Mouse (Mus musculus) ES-E14 (cell line): ENCODE data around the gene Ccl3. TPM values are rescaled to one million over a fixed set of nuclear protein-coding genes. Genes with fewer than 3 reads are reported as not detected.

Source experiments
- DNase-seq: peaks from one replicate; pipeline ENCODE4 v3.0.0-alpha.2; 2013; ENCODE audit warnings: low read depth, low spot score
- H3K27ac ChIP-seq: 2 replicates; pipeline ENCODE4 v1.5.1; 2012; ENCODE audit warnings: low read depth, mild to moderate bottlenecking, low read length, moderate library complexity, mixed read lengths; ENCODE audit not compliant: poor library complexity, insufficient read depth, severe bottlenecking
- H3K36me3 ChIP-seq: 2 replicates; pipeline ENCODE4 v1.6.1; 2012; ENCODE audit warnings: mild to moderate bottlenecking, low read length, moderate library complexity, mixed read lengths; ENCODE audit not compliant: control insufficient read depth, poor library complexity, insufficient read depth, severe bottlenecking
- H3K4me1 ChIP-seq, 2 experiments: fragments of 150-350 bp in 1 of 2; sonication (generic) in 1 of 2; 2 replicates each; pipeline ENCODE4 v1.6.1; 2012; ENCODE audit warnings: low read length in 2 of 2, mild to moderate bottlenecking in 1 of 2, mixed read lengths in 1 of 2; ENCODE audit not compliant: control insufficient read depth in 2 of 2, insufficient read depth in 2 of 2, poor library complexity in 1 of 2
- H3K4me3 ChIP-seq, 2 experiments: fragments of 150-350 bp in 1 of 2; sonication (generic) in 1 of 2; 2 replicates each; pipeline ENCODE4 v1.5.1; 2012; ENCODE audit warnings: low read length in 2 of 2, low read depth in 1 of 2, mild to moderate bottlenecking in 1 of 2, mixed read lengths in 1 of 2; ENCODE audit not compliant: insufficient read depth in 1 of 2, poor library complexity in 1 of 2, severe bottlenecking in 1 of 2
- H3K9ac ChIP-seq: 2 replicates; pipeline ENCODE4 v1.6.1; 2012; ENCODE audit warnings: low read depth, mild to moderate bottlenecking, low read length, mixed read lengths; ENCODE audit not compliant: poor library complexity, insufficient read depth, severe bottlenecking
- H3K9me3 ChIP-seq: fragments of 150-350 bp; sonication (generic); 2 replicates; pipeline ENCODE4 v1.6.1; 2012; ENCODE audit warnings: low read depth, mild to moderate bottlenecking, low read length; ENCODE audit not compliant: control insufficient read depth, insufficient read depth
- CHD2 ChIP-seq: IDR thresholded peaks from 2 replicates; pipeline ENCODE4 v1.6.1; 2014; ENCODE audit warnings: mild to moderate bottlenecking, low read depth, low read length, inconsistent platforms
- HCFC1 ChIP-seq: IDR thresholded peaks from 2 replicates; pipeline ENCODE4 v1.6.1; 2012; ENCODE audit warnings: low read length, inconsistent platforms, borderline replicate concordance; ENCODE audit not compliant: insufficient read depth
- MAFK ChIP-seq: IDR thresholded peaks from 2 replicates; pipeline ENCODE4 v1.6.1; 2014; ENCODE audit warnings: mild to moderate bottlenecking, low read depth, low read length, inconsistent platforms; ENCODE audit not compliant: insufficient read depth
- ZC3H11A ChIP-seq: IDR thresholded peaks from 2 replicates; pipeline ENCODE4 v1.6.1; 2012; ENCODE audit warnings: low read depth, mild to moderate bottlenecking, inconsistent platforms, low read length, borderline replicate concordance
- ZNF384 ChIP-seq: IDR thresholded peaks from 2 replicates; pipeline ENCODE4 v1.6.1; 2012; ENCODE audit warnings: low read depth, low read length, inconsistent platforms
- in situ Hi-C, 2 experiments: fragments of 600-800 bp; cut with MboI; formaldehyde crosslinking; loops; one replicate each; pipeline ENCODE4 v1.15.1; 2025; ENCODE audit warnings: low sequenced_read_pairs in 2 of 2, inconsistent platforms in 1 of 2; ENCODE audit not compliant: unreplicated experiment in 2 of 2
- total RNA-seq: library from RNA; depleted of rRNA; stranded (reverse); fragments of 300-350 nt; gene quantifications from 2 replicates; pipeline ENCODE4 v1.2.3, GENCODE M21; 2012

Ccl3 gene
- total RNA-seq, 1 experiment = 1.3 TPM

GRCm38 (mm10) chr11:83632744-83633143, 16.4 kb downstream of the Ccl3 start:
- no peak for DNase-seq
- no peak overlapping the region for H3K4me3 ChIP-seq
- no peak for TF ChIP-seq CHD2
- H3K4me1 ChIP-seq = no peaks in the 10 kb centered on the region; a peak in 1 of 4 replicates
- no peaks in the 10 kb centered on the region for H3K9me3 ChIP-seq
- H3K27ac ChIP-seq = no peak overlapping the region
- in situ Hi-C loops = no loop called here
- H3K36me3 ChIP-seq = no peaks in the 10 kb centered on the region
- no peak overlapping the region for H3K9ac ChIP-seq

- H3K36me3 ChIP-seq = no peaks in the 10 kb centered on the region
- H3K27ac ChIP-seq = no peak overlapping the region
- no peak for TF ChIP-seq HCFC1
- no peak for TF ChIP-seq ZNF384
- no peak for TF ChIP-seq CHD2
- TF ChIP-seq ZC3H11A = no peak
- TF ChIP-seq MAFK = no peak
- H3K9me3 ChIP-seq = no peaks in the 10 kb centered on the region
- H3K4me3 ChIP-seq = no peak overlapping the region
- H3K9ac ChIP-seq = no peak overlapping the region
- in situ Hi-C loops = no loop called here
- no peak for DNase-seq
- H3K4me1 ChIP-seq = no peaks in the 10 kb centered on the region; a peak in 1 of 4 replicates
These were observed 18.1 kb downstream of the Ccl3 start for GRCm38 (mm10) chr11:83631065-83631464.

- Histone ChIP-seq H3K4me3 (no peak overlapping the region), H3K27ac (no peak overlapping the region), H3K9ac (no peak overlapping the region), H3K4me1 (no peaks in the 10 kb centered on the region; a peak in 1 of 4 replicates), H3K36me3 (no peaks in the 10 kb centered on the region), H3K9me3 (no peaks in the 10 kb centered on the region)
- in situ Hi-C loops = no loop called here
- TF ChIP-seq ZNF384 (no peak), MAFK (no peak), ZC3H11A (no peak), HCFC1 (no peak), CHD2 (no peak)
- DNase-seq = no peak
These were observed 18.5 kb downstream of the Ccl3 start for GRCm38 (mm10) chr11:83630630-83631029.

GRCm38 (mm10) chr11:83628808-83629207, 20.3 kb downstream of the Ccl3 start:
- in situ Hi-C loops = no loop called here
- H3K9me3 ChIP-seq = no peaks in the 10 kb centered on the region
- H3K9ac ChIP-seq = no peak overlapping the region
- H3K4me1 ChIP-seq = no peaks in the 10 kb centered on the region; a peak in 1 of 4 replicates
- TF ChIP-seq ZNF384 (no peak), ZC3H11A (no peak), HCFC1 (no peak), MAFK (no peak), CHD2 (no peak)
- H3K4me3 ChIP-seq = no peak overlapping the region
- H3K27ac ChIP-seq = no peak overlapping the region
- no peak for DNase-seq
- no peaks in the 10 kb centered on the region for H3K36me3 ChIP-seq

- TF ChIP-seq ZNF384 = no peak
- TF ChIP-seq CHD2 = no peak
- TF ChIP-seq ZC3H11A = no peak
- no peak for TF ChIP-seq HCFC1
- TF ChIP-seq MAFK = no peak
- no peaks in the 10 kb centered on the region for H3K9me3 ChIP-seq
- no peak overlapping the region for H3K27ac ChIP-seq
- H3K4me1 ChIP-seq = no peaks in the 10 kb centered on the region; a peak in 1 of 4 replicates
- DNase-seq = no peak
- no peaks in the 10 kb centered on the region for H3K36me3 ChIP-seq
- no peak overlapping the region for H3K9ac ChIP-seq
- in situ Hi-C loops = no loop called here
- no peak overlapping the region for H3K4me3 ChIP-seq
These were observed 25.6 kb downstream of the Ccl3 start for GRCm38 (mm10) chr11:83623586-83623985.
